Mouse (Mus musculus) retina, postnatal 1 day (tissue): ENCODE measurements around the gene Aars2.

ENCODE experiments used
- DNase-seq: peaks from one replicate; pipeline ENCODE4 v3.0.0-alpha.2; 2012

The Aars2 gene

GRCm38 (mm10) chr17:45506700-45507189, at the start of gene Aars2:
TSS of gene Aars2 (plus strand) at chr17:45506841.
- DNase-seq, result peak; percentile 97

- DNase-seq, result no peak
Measured at GRCm38 (mm10) chr17:45457487-45457886, 49.2 kb upstream of the Aars2 start.

- DNase-seq, result no peak
Measured at GRCm38 (mm10) chr17:45458516-45458915, 48.1 kb upstream of the Aars2 start.

GRCm38 (mm10) chr17:45459062-45459461, 47.6 kb upstream of the Aars2 start:
- no peak for DNase-seq

- no peak for DNase-seq
Measured at GRCm38 (mm10) chr17:45462506-45462905, 44.1 kb upstream of the Aars2 start.

- no peak for DNase-seq
Measured at GRCm38 (mm10) chr17:45464255-45464654, 42.4 kb upstream of the Aars2 start.

- DNase-seq, result no peak
Measured at GRCm38 (mm10) chr17:45466701-45467100, 39.9 kb upstream of the Aars2 start.

- no peak for DNase-seq
Measured at GRCm38 (mm10) chr17:45468302-45468701, 38.3 kb upstream of the Aars2 start.

- DNase-seq, result no peak
Measured at GRCm38 (mm10) chr17:45470726-45471125, 35.9 kb upstream of the Aars2 start.

- no peak for DNase-seq
Measured at GRCm38 (mm10) chr17:45473667-45474066, 33.0 kb upstream of the Aars2 start.

GRCm38 (mm10) chr17:45474146-45474545, 32.5 kb upstream of the Aars2 start:
- no peak for DNase-seq

- peak; percentile 82 for DNase-seq
Measured at GRCm38 (mm10) chr17:45474669-45475465, 31.8 kb upstream of the Aars2 start, which contains the start of gene Spats1. TSS of gene Spats1 (minus strand) at chr17:45475415.

- peak; percentile 85 for DNase-seq
Measured at GRCm38 (mm10) chr17:45478234-45478825, 28.3 kb upstream of the Aars2 start.

- DNase-seq, result no peak
Measured at GRCm38 (mm10) chr17:45480429-45480828, 26.2 kb upstream of the Aars2 start.

- DNase-seq, result no peak
Measured at GRCm38 (mm10) chr17:45485581-45485980, 21.1 kb upstream of the Aars2 start.

- no peak for DNase-seq
Measured at GRCm38 (mm10) chr17:45487216-45487615, 19.4 kb upstream of the Aars2 start.

GRCm38 (mm10) chr17:45488321-45489254, 18.1 kb upstream of the Aars2 start:
- no peak for DNase-seq

- DNase-seq, result no peak
Measured at GRCm38 (mm10) chr17:45489736-45490135, 16.9 kb upstream of the Aars2 start.

- no peak for DNase-seq
Measured at GRCm38 (mm10) chr17:45490532-45491154, 16.0 kb upstream of the Aars2 start.

- no peak for DNase-seq
Measured at GRCm38 (mm10) chr17:45495398-45495797, 11.2 kb upstream of the Aars2 start.

GRCm38 (mm10) chr17:45498397-45498796, 8.2 kb upstream of the Aars2 start:
- DNase-seq, result no peak

- DNase-seq, result no peak
Measured at GRCm38 (mm10) chr17:45499516-45499915, 7.1 kb upstream of the Aars2 start.

GRCm38 (mm10) chr17:45500981-45501380, 5.7 kb upstream of the Aars2 start:
- no peak for DNase-seq
